Mouse (Mus musculus): ENCODE data around the gene Kcnn4. TPM values are rescaled to one million over a fixed set of nuclear protein-coding genes. Genes with fewer than 3 reads are reported as not detected.

The Kcnn4 gene
- total and polyA plus RNA-seq, 3 experiments: 188 to 256 TPM; not detected in 1

DNA sequence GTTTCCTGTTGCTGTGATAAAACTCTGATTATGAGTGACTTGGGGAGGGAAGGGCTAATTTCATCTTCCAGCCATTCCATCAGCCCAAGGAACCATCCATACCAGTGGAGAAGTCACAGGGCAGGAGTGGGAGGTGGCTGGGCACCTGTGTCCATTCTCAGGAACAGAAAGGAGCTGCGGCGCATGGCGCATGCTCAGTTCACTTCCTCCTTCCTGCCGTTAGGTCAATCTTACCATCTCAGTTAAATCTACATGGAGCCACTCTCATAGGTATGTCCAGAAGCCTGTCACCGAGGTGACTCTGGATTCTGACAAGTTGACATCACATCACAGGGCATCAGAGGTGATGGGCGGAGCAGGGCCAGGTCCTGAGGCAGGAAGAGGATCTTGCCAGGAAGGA lies 14.4 kb upstream of the Kcnn4 start:
- no peaks in the 10 kb centered on the region for H3K79me2 ChIP-seq (ENCODE audit: control insufficient read depth, insufficient read depth, low read length, poor library complexity)
- H3K4me3 ChIP-seq (ENCODE audit: control insufficient read depth in 1 of 2, insufficient read depth in 1 of 2, low read depth in 2 of 2, low read length in 2 of 2): peak overlapping the region; percentile 34 to 51
- H3K36me3 ChIP-seq (ENCODE audit: control insufficient read depth in 1 of 2, insufficient read depth in 2 of 2, low read length in 2 of 2): no peaks in the 10 kb centered on the region
- peaks cover 0 to 3% of the 10 kb centered on the region in 2 experiments; a peak in 1 of 4 replicates for H3K4me1 ChIP-seq (ENCODE audit: control insufficient read depth in 1 of 2, insufficient read depth in 2 of 2, low read length in 2 of 2)
- no peaks in the 10 kb centered on the region; a peak in 2 of 4 replicates for H3K27me3 ChIP-seq (ENCODE audit: control insufficient read depth in 1 of 2, insufficient read depth in 2 of 2, low read length in 2 of 2)
- no peak for TF ChIP-seq POLR2AphosphoS2 (IDR thresholded peaks at IDR 0.05; ENCODE audit: low read length)
- no peak for TF ChIP-seq TAL1 (IDR thresholded peaks at IDR 0.05; ENCODE audit: low read length)
- no peak for TF ChIP-seq USF2 (IDR thresholded peaks at IDR 0.05; ENCODE audit: borderline replicate concordance in 1 of 2, insufficient read depth in 1 of 2, low read depth in 1 of 2, low read length in 2 of 2)
- no peak for TF ChIP-seq HCFC1 (IDR thresholded peaks at IDR 0.05; ENCODE audit: low read depth, low read length)
- TF ChIP-seq MEF2A (IDR thresholded peaks at IDR 0.05; ENCODE audit: extremely low read depth, insufficient replicate concordance, low read depth, low read length, poor library complexity, severe bottlenecking): no peak
- TF ChIP-seq NRF1 (IDR thresholded peaks at IDR 0.05; ENCODE audit: insufficient read depth, low read depth, low read length, poor library complexity, severe bottlenecking): peak; percentile 63
- TF ChIP-seq RCOR1 (IDR thresholded peaks at IDR 0.05; ENCODE audit: low read depth, low read length): no peak
- no peak for TF ChIP-seq GABPA (IDR thresholded peaks at IDR 0.05; ENCODE audit: low read depth, low read length)
- no peak for TF ChIP-seq TBP (IDR thresholded peaks at IDR 0.05; ENCODE audit: low read depth, low read length)
- TF ChIP-seq UBTF (IDR thresholded peaks at IDR 0.05; ENCODE audit: borderline replicate concordance, insufficient read depth, low read depth, low read length): no peak
- TF ChIP-seq ELF1 (IDR thresholded peaks at IDR 0.05; ENCODE audit: low read depth, low read length): 0 out of 2 replicates have a peak, but pooled peaks have one; percentile 42
- TF ChIP-seq CTCF (IDR thresholded peaks at IDR 0.05 in 2 of 3, conservative IDR thresholded peaks at IDR 0.05 in 1 of 3; ENCODE audit: control insufficient read depth in 1 of 3, insufficient read depth in 1 of 3, low read depth in 2 of 3, low read length in 3 of 3, poor library complexity in 1 of 3, severe bottlenecking in 1 of 3): no peak
- TF ChIP-seq MAFK (IDR thresholded peaks at IDR 0.05; ENCODE audit: borderline replicate concordance, low read depth, low read length): no peak
- no peak for TF ChIP-seq CHD2 (IDR thresholded peaks at IDR 0.05; ENCODE audit: low read length)
- TF ChIP-seq ZMIZ1 (IDR thresholded peaks at IDR 0.05; ENCODE audit: low read depth, low read length): no peak
- no peak for TF ChIP-seq ZC3H11A (IDR thresholded peaks at IDR 0.05; ENCODE audit: low read depth, low read length)
- no peak for TF ChIP-seq MYC (IDR thresholded peaks at IDR 0.05; ENCODE audit: low read depth, low read length)
- no peak for TF ChIP-seq NELFE (IDR thresholded peaks at IDR 0.05; ENCODE audit: low read depth, low read length)
- H3K9me3 ChIP-seq (replicated peaks; ENCODE audit: insufficient read depth, low read length): no peaks in the 10 kb centered on the region
- no peak overlapping the region for H3K27ac ChIP-seq (ENCODE audit: control insufficient read depth, low read depth, low read length)
- H3K9ac ChIP-seq (ENCODE audit: control insufficient read depth, low read depth, low read length, poor library complexity, severe bottlenecking): peak overlapping the region; percentile 28; the same call in 1 of the 2 replicates
- peak; percentile 49 for DNase-seq (ENCODE audit: low read depth, low spot score)

GRCm38 (mm10) chr7:24356081-24356480 lies 14.0 kb upstream of the Kcnn4 start:
- no peaks in the 10 kb centered on the region for H3K36me3 ChIP-seq (ENCODE audit: control insufficient read depth in 1 of 2, insufficient read depth in 2 of 2, low read length in 2 of 2)
- H3K27ac ChIP-seq (ENCODE audit: control insufficient read depth, low read depth, low read length): no peak overlapping the region
- H3K9ac ChIP-seq (ENCODE audit: control insufficient read depth, low read depth, low read length, poor library complexity, severe bottlenecking): no peak overlapping the region
- peak; percentile 33; the same call in 1 of the 2 replicates for TF ChIP-seq TAL1 (IDR thresholded peaks at IDR 0.05; ENCODE audit: low read length)
- TF ChIP-seq CTCF (IDR thresholded peaks at IDR 0.05 in 2 of 3, conservative IDR thresholded peaks at IDR 0.05 in 1 of 3; ENCODE audit: control insufficient read depth in 1 of 3, insufficient read depth in 1 of 3, low read depth in 2 of 3, low read length in 3 of 3, poor library complexity in 1 of 3, severe bottlenecking in 1 of 3): no peak
- peak overlapping the region in 1 of 2 experiments; percentile 34; a peak in 2 of 4 replicates for H3K4me3 ChIP-seq (ENCODE audit: control insufficient read depth in 1 of 2, insufficient read depth in 1 of 2, low read depth in 2 of 2, low read length in 2 of 2)
- no peaks in the 10 kb centered on the region for H3K9me3 ChIP-seq (replicated peaks; ENCODE audit: insufficient read depth, low read length)
- peak; percentile 28 for DNase-seq (ENCODE audit: low read depth, low spot score)
- H3K79me2 ChIP-seq (ENCODE audit: control insufficient read depth, insufficient read depth, low read length, poor library complexity): no peaks in the 10 kb centered on the region
- H3K4me1 ChIP-seq (ENCODE audit: control insufficient read depth in 1 of 2, insufficient read depth in 2 of 2, low read length in 2 of 2): peaks cover 0 to 3% of the 10 kb centered on the region in 2 experiments; a peak in 1 of 4 replicates
- no peaks in the 10 kb centered on the region; a peak in 2 of 4 replicates for H3K27me3 ChIP-seq (ENCODE audit: control insufficient read depth in 1 of 2, insufficient read depth in 2 of 2, low read length in 2 of 2)
